Mouse (Mus musculus): ENCODE results near the gene D10Wsu102e.
"Not testable (repeated sequence)": the region's sequence is repeated elsewhere in the genome, so short reads cannot be mapped to it uniquely, and the experiment has no call there.

Gene D10Wsu102e

GRCm38 (mm10) chr10:83347494-83347893 lies 12.5 kb upstream of the D10Wsu102e start:
- no peak for DNase-seq

GRCm38 (mm10) chr10:83350689-83351088 lies 9.3 kb upstream of the D10Wsu102e start:
- DNase-seq = peak; percentile 74

GRCm38 (mm10) chr10:83351779-83352178 lies 8.2 kb upstream of the D10Wsu102e start:
- not testable (repeated sequence) for DNase-seq

GRCm38 (mm10) chr10:83353680-83354332 lies 6.2 kb upstream of the D10Wsu102e start:
- peak; percentile 24 for DNase-seq

GRCm38 (mm10) chr10:83354333-83354719 lies 5.7 kb upstream of the D10Wsu102e start:
- DNase-seq = peak; percentile 63

GRCm38 (mm10) chr10:83356416-83356815 lies 3.6 kb upstream of the D10Wsu102e start:
- DNase-seq = no peak

GRCm38 (mm10) chr10:83359451-83359850 lies 570 bp upstream of the D10Wsu102e start:
- peak; percentile 79 for DNase-seq

GRCm38 (mm10) chr10:83360356-83360755 lies 335 bp downstream of the D10Wsu102e start:
- DNase-seq = no peak

GRCm38 (mm10) chr10:83361643-83362382 lies 1.8 kb downstream of the D10Wsu102e start:
- peak; percentile 61 for DNase-seq

- DNase-seq = peak; percentile 65
Observed at GRCm38 (mm10) chr10:83363451-83363850, 3.4 kb downstream of the D10Wsu102e start.

GRCm38 (mm10) chr10:83368918-83369317 lies 8.9 kb downstream of the D10Wsu102e start:
- DNase-seq = peak; percentile 77

GRCm38 (mm10) chr10:83374045-83374656 lies 14.1 kb downstream of the D10Wsu102e start:
- DNase-seq = no peak

- DNase-seq = not testable (repeated sequence)
Observed at GRCm38 (mm10) chr10:83375458-83375857, 15.4 kb downstream of the D10Wsu102e start.

- no peak for DNase-seq
Observed at GRCm38 (mm10) chr10:83376911-83377682, 17.1 kb downstream of the D10Wsu102e start.

GRCm38 (mm10) chr10:83378083-83378833 lies 18.2 kb downstream of the D10Wsu102e start:
- no peak for DNase-seq

GRCm38 (mm10) chr10:83380501-83380900 lies 20.5 kb downstream of the D10Wsu102e start:
- no peak for DNase-seq

GRCm38 (mm10) chr10:83382528-83382927 lies 22.5 kb downstream of the D10Wsu102e start:
- no peak for DNase-seq

- DNase-seq = no peak
Observed at GRCm38 (mm10) chr10:83382988-83383387, 23.0 kb downstream of the D10Wsu102e start.

- DNase-seq = no peak
Observed at GRCm38 (mm10) chr10:83383863-83384262, 23.8 kb downstream of the D10Wsu102e start.

GRCm38 (mm10) chr10:83384456-83385215 lies 24.6 kb downstream of the D10Wsu102e start:
- no peak for DNase-seq

- DNase-seq = no peak
Observed at GRCm38 (mm10) chr10:83385330-83385910, 25.4 kb downstream of the D10Wsu102e start.
